Mouse (Mus musculus) erythroblast, embryonic 14.5 days (primary cell): ENCODE data around the gene Zfp184.

ENCODE experiments used
- GATA1 ChIP-seq: IDR thresholded peaks from 2 replicates; pipeline ENCODE4 v1.6.1; 2012; ENCODE audit warnings: low read length, inconsistent platforms, mixed read lengths
- TAL1 ChIP-seq: IDR thresholded peaks from 3 replicates; pipeline ENCODE4 v1.6.1; 2012; ENCODE audit warnings: low read length, inconsistent platforms, mixed read lengths

DNA sequence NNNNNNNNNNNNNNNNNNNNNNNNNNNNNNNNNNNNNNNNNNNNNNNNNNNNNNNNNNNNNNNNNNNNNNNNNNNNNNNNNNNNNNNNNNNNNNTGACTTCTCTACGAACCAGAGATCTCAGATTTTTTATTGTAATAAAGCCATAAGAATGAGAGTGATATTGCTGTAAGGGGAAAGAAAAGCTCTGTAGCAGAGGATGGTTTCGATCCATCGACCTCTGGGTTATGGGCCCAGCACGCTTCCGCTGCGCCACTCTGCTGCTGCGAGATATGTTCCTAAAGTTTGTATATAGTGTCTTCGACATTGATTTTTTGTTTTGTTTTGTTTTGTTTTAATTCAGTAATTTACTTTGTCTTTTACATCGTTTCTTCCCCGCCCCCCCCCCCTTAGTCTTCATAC is 13.9 kb upstream of the Zfp184 start:
- TF ChIP-seq GATA1 = no peak
- no peak for TF ChIP-seq TAL1
